Mouse (Mus musculus) kidney, adult 2 months (tissue): Measurements from ENCODE around the gene Lgr6. TPM values are rescaled to one million over a fixed set of nuclear protein-coding genes. Genes with fewer than 3 reads are reported as not detected.

ENCODE experiments used
- DNase-seq: peaks from one replicate; pipeline ENCODE4 v3.0.0; 2021
- H3K27ac ChIP-seq: fragments of 200-500 bp; 2 replicates; pipeline ENCODE4 v1.5.1; 2012; ENCODE audit warnings: low read depth, low read length, control low read depth, inconsistent platforms; ENCODE audit not compliant: insufficient read depth
- H3K27me3 ChIP-seq: fragments of 200-500 bp; replicated peaks from 2 replicates; pipeline ENCODE4 v1.6.1; 2012; ENCODE audit warnings: mild to moderate bottlenecking, moderate library complexity, low read length, inconsistent platforms; ENCODE audit not compliant: control insufficient read depth, insufficient read depth
- H3K36me3 ChIP-seq: fragments of 200-500 bp; 2 replicates; pipeline ENCODE4 v1.6.1; 2012; ENCODE audit warnings: mild to moderate bottlenecking, moderate library complexity, low read length, inconsistent platforms; ENCODE audit not compliant: control insufficient read depth, insufficient read depth
- H3K4me1 ChIP-seq: fragments of 200-500 bp; 2 replicates; pipeline ENCODE4 v1.6.1; 2011; ENCODE audit warnings: low read length; ENCODE audit not compliant: control insufficient read depth, insufficient read depth
- H3K4me3 ChIP-seq: fragments of 200-500 bp; 2 replicates; pipeline ENCODE4 v1.5.1; 2011; ENCODE audit warnings: mild to moderate bottlenecking, low read depth, low read length, control low read depth; ENCODE audit not compliant: insufficient read depth
- CTCF ChIP-seq: fragments of 200-500 bp; conservative IDR thresholded peaks from 2 replicates; pipeline ENCODE4 v1.5.1; 2011; ENCODE audit warnings: low read depth, mild to moderate bottlenecking, control low read depth, low read length, moderate library complexity, mixed read lengths; ENCODE audit not compliant: insufficient read depth, insufficient read length
- POLR2A ChIP-seq: fragments of 200-500 bp; IDR thresholded peaks from one replicate; pipeline ENCODE4 v1.6.1; 2011; ENCODE audit warnings: low read depth, low read length, control low read depth
- WGBS: fragments of 180-500 bp; shearing (Covaris S2); methylation state at CpG from one replicate; pipeline ENCODE4 v1.1.7; 2018; 5-methylcytosine and 5-hydroxymethylcytosine counted together
- polyA plus RNA-seq: library from polyadenylated mRNA; depleted of rRNA; stranded (reverse); fragments of >200 nt; gene quantifications from 2 replicates; pipeline ENCODE4 v1.2.3, GENCODE M21; 2012

The Lgr6 gene
- polyA plus RNA-seq, 1 experiment: 0.75 TPM

DNA sequence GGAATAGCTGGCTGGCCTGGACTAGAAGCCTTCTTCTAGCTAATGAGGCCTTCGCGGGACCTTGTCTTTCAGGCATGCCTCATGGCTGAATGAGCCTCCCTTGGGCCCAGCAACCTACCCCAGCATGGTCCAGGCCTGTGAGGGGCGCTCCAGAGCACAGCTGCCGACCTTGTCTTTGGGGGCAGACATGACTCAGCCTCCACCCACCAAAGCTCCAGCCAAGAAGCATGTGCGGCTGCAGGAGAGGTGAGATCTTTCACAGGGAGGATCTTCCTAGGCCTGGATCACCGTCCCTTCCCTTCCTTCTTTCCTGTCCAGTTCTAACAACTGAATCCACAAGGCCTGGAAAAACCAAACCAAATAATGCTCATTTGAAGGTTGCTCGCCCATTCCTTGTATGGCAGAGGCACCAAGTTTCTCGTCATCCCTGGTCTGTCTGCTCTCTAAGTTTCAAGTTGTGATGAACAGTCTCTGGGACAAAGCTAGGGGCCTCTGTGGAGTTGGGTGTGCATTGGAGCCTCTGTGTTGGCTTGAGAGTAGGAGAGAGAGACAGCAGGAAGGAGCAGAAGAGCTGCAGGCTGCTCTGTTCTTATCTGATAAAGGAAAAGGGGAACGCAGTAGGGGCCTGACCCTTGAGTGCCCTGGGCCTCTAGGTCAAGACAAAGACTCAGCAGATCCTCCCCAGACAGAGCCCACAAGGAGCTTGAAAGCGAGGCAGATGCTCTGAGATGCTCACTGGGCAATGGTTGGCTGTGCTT is 28.8 kb upstream of the Lgr6 start:
- H3K27ac ChIP-seq: no peak overlapping the region
- 88% methylated on average over 10 of the region's 10 CpGs for WGBS

DNA sequence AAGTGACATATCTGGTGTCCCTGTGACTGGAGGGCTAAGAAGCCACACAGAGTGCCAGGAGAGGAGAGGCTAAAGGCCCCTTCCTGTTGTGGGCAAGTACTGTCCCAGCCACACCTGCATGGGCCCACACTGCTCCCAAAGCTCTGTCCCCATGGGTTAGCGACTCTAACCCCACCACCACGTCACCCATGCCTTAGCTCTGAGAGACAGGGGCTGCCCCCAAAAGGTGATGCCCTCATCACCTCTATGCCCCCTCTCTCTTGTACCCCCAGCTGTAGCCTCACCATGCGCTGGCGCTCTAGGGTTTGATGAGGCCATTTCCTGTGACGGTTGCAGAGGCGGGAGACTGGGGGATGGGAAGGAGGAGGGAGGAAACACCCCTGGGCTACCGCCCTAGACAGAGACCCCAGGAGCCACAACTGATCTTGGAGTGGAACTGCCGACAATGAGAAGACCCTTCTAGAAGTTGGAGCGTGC is 27.9 kb upstream of the Lgr6 start:
- Histone ChIP-seq H3K27me3 (no peaks in the 10 kb centered on the region), H3K4me3 (no peak overlapping the region), H3K4me1 (no peaks in the 10 kb centered on the region), H3K27ac (no peak overlapping the region), H3K36me3 (no peaks in the 10 kb centered on the region)
- no peak for TF ChIP-seq POLR2A
- TF ChIP-seq CTCF: no peak
- no peak for DNase-seq
- 85% methylated on average over 9 of the region's 9 CpGs for WGBS

More for the DNA sequence above, 28.8 kb upstream of the Lgr6 start:
- Histone ChIP-seq H3K4me3 (no peak overlapping the region), H3K4me1 (no peaks in the 10 kb centered on the region), H3K36me3 (no peaks in the 10 kb centered on the region), H3K27me3 (no peaks in the 10 kb centered on the region)
- no peak for DNase-seq
- TF ChIP-seq CTCF: no peak
- TF ChIP-seq POLR2A: no peak

DNA sequence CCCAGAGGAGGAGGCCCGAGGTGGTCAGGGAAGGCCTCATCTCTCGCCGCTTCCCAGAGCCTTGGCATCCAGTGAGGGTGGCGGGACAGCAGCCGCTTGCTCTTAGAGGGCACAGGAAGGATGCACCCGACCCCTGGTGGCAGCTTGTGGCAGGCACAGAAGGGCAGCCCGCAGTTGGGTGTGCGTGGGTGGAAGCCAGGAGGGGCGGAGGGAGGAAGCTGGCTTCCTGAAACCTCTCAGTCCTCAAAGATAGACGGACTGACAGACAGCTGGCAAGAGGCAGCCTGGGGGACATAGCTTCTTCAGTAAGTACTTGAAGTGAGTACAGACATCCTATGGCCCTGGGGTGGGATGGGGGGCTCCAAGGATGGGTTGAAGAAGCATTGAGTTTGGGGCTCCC is 27.4 kb upstream of the Lgr6 start, which contains the start of gene Ptpn7:
Gene Ptpn7, plus strand, starts transcription at position 228 of the 400 bp plus-strand sequence.
- peak; percentile 64 for DNase-seq
- H3K27ac ChIP-seq: no peak within 1 kb of the TSS
- WGBS: 19% methylated on average over 10 of the region's 10 CpGs
- no peaks in the 10 kb centered on the region for H3K36me3 ChIP-seq
- no peaks in the 10 kb centered on the region for H3K27me3 ChIP-seq
- no peaks in the 10 kb centered on the region for H3K4me1 ChIP-seq
- H3K4me3 ChIP-seq: no peak within 1 kb of the TSS
- TF ChIP-seq POLR2A (no peak), CTCF (peak; percentile 57)

DNA sequence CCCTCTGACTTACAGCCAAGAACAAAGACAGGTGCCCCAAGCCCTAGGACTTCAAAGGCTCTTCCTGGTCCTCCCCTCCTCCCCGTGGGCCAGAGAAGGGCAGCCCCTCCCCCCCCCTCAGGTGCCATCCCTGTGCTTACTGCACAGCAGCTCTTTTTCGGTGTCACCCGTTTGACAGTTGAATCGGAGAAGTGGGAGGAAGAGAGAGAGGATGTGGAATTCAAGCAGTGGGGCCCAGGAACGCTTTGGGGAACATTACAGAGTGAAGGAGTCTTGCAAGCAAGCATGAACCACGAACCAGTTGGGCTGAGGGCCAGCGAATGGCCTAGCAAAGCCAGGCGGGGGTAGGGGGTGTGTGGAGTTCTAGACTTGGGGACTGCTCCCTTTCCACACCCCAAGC is 26.5 kb upstream of the Lgr6 start:
- no peak for DNase-seq
- no peaks in the 10 kb centered on the region for H3K36me3 ChIP-seq
- H3K27ac ChIP-seq: no peak overlapping the region
- WGBS: 53% methylated on average over 8 of the region's 8 CpGs
- TF ChIP-seq POLR2A (no peak), CTCF (no peak)
- no peak overlapping the region for H3K4me3 ChIP-seq
- no peaks in the 10 kb centered on the region for H3K27me3 ChIP-seq
- no peaks in the 10 kb centered on the region for H3K4me1 ChIP-seq

DNA sequence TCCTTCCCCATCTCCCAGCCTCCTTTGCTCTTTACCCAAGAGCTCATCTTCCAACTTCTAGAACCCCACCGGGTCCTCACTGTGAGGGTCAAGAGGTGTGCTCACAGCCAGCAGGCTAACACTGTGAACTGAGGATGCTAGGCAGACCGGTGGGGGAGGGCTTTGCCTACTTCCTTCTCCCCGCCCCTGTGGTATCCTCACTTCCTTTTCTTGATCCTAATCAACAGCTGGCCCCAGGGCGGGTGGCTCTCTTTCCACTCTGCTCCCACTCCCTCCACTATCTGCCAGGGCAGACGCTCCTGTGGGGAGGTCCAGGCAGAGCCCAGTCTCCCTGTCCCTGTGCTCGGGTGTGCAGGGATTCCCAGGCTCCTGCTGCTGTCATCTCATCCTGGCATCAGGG is 26.0 kb upstream of the Lgr6 start:
- H3K27ac ChIP-seq: no peak overlapping the region

DNA sequence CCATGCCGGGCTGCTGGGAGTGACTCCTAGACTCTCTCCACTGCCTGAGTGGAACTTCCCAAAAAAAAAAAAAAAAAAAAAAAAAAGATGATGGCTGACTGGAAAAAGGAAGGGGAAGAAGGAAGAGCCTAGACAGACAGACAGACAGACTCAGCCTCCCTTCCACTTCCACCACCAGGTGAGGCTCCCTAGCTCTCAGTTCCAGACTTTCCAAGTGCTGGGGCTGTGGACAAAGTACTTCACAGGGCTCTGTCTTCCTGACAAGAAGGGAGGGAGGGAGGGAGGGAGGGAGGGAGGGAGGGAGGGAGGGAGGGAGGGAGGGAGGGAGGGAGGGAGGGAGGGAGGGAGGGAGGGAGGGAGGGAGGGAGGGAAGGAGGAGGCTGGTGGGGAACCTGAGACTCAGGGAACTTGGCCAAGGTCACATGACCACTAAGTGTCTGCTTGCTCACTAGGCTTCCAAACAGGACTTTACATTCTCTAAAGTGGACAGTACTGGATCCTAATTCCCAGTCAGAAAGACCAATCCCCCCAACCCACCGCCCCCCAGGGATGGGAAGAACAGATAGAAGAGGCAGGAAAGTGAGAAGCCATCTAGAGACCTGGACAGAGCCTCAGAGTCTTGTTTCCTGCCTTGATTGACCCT is 25.4 kb upstream of the Lgr6 start:
- H3K4me3 ChIP-seq: no peak overlapping the region
- DNase-seq: no peak
- 72% methylated on average over 2 of the region's 2 CpGs for WGBS
- H3K27me3 ChIP-seq: no peaks in the 10 kb centered on the region
- H3K36me3 ChIP-seq: no peaks in the 10 kb centered on the region
- no peak overlapping the region for H3K27ac ChIP-seq
- no peaks in the 10 kb centered on the region for H3K4me1 ChIP-seq
- no peak for TF ChIP-seq CTCF

More for the DNA sequence above, 26.0 kb upstream of the Lgr6 start:
- peak; percentile 42 for DNase-seq
- WGBS: 43% methylated on average over 6 of the region's 6 CpGs
- Histone ChIP-seq H3K4me1 (no peaks in the 10 kb centered on the region), H3K27me3 (no peaks in the 10 kb centered on the region), H3K36me3 (no peaks in the 10 kb centered on the region), H3K4me3 (no peak overlapping the region)
- TF ChIP-seq POLR2A (no peak), CTCF (no peak)

DNA sequence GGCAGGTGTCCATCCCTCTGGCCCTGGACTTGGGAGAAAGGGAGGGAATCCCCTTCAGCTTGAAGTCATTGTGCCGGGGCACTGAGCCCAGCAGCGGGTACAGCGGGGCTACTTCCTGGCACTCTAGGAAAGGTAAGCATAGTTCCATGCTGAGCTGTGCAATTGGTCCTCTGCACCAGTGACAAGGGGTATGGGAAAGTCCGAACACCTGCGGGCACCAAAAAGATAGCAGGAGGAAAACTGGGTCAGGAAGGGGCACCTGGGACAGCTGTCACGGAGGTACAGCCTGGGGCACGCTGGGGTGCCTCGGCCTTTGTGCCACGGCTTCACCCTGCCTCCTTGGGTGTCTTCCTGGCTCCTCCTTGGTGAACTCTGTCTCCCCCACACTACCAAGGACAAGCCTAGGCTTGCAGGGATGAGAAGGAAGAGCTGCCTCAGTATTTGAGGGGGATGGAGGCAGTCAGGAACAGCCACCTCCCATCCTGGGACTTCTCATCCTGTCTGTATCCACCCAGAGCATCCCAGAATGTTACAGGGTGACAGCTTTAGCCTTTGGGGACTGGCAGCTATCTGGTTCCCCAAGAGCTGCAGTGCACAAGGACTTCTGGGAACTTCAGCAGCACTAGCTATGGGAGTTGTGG is 24.6 kb upstream of the Lgr6 start:
- no peak overlapping the region for H3K27ac ChIP-seq
- H3K36me3 ChIP-seq: no peaks in the 10 kb centered on the region

More for the DNA sequence above, 24.6 kb upstream of the Lgr6 start:
- Histone ChIP-seq H3K27me3 (no peaks in the 10 kb centered on the region), H3K4me1 (no peaks in the 10 kb centered on the region), H3K4me3 (no peak overlapping the region)
- 73% methylated on average over 9 of the region's 9 CpGs for WGBS
- no peak for TF ChIP-seq CTCF
- no peak for TF ChIP-seq POLR2A
- DNase-seq: no peak
